Mouse (Mus musculus): ENCODE results near the gene Klhdc2. TPM values are rescaled to one million over a fixed set of nuclear protein-coding genes. Genes with fewer than 3 reads are reported as not detected.

Gene Klhdc2
- polyA plus RNA-seq, 1 experiment from 2014 or later: 122 TPM

- Histone ChIP-seq H3K4me1 (peaks cover 13% of the 10 kb centered on the region), H3K9me3 (replicated peaks) (no peaks in the 10 kb centered on the region), H3K4me2 (no peak overlapping the region), H3K27me3 (replicated peaks) (no peaks in the 10 kb centered on the region), H3K4me3 (no peak overlapping the region), H3K9ac (no peak overlapping the region), H3K36me3 (peaks cover 91% of the 10 kb centered on the region), H3K27ac (no peak overlapping the region)
- WGBS (ENCODE audit: insufficient replicate concordance): 58% methylated on average over 2 of the region's 2 CpGs
- ATAC-seq: no peak
Measured at GRCm38 (mm10) chr12:69304051-69304450, 7.6 kb downstream of the Klhdc2 start.

GRCm38 (mm10) chr12:69306333-69306732, 9.9 kb downstream of the Klhdc2 start:
- peaks cover 98% of the 10 kb centered on the region for H3K36me3 ChIP-seq
- no peaks in the 10 kb centered on the region for H3K9me3 ChIP-seq (replicated peaks)
- ATAC-seq: no peak
- H3K27ac ChIP-seq: no peak overlapping the region
- no peaks in the 10 kb centered on the region for H3K4me1 ChIP-seq
- no peak overlapping the region for H3K4me3 ChIP-seq
- H3K27me3 ChIP-seq (replicated peaks): no peaks in the 10 kb centered on the region
- WGBS (ENCODE audit: insufficient replicate concordance): 94% methylated on average over 7 of the region's 7 CpGs
- no peak overlapping the region for H3K4me2 ChIP-seq
- no peak overlapping the region for H3K9ac ChIP-seq

- no peak for ATAC-seq
- no peak overlapping the region for H3K4me2 ChIP-seq
- H3K27me3 ChIP-seq (replicated peaks): no peaks in the 10 kb centered on the region
- no peaks in the 10 kb centered on the region for H3K9me3 ChIP-seq (replicated peaks)
- H3K4me1 ChIP-seq: no peaks in the 10 kb centered on the region
- WGBS (ENCODE audit: insufficient replicate concordance): 94% methylated on average over 4 of the region's 4 CpGs
- H3K4me3 ChIP-seq: no peak overlapping the region
- H3K9ac ChIP-seq: no peak overlapping the region
- H3K27ac ChIP-seq: no peak overlapping the region
- peaks cover 94% of the 10 kb centered on the region for H3K36me3 ChIP-seq
Measured at GRCm38 (mm10) chr12:69309659-69310058, 13.2 kb downstream of the Klhdc2 start.

- ATAC-seq: no peak
- H3K27ac ChIP-seq: no peak overlapping the region
- no peak overlapping the region for H3K4me3 ChIP-seq
- H3K36me3 ChIP-seq: peaks cover 85% of the 10 kb centered on the region
- H3K27me3 ChIP-seq (replicated peaks): no peaks in the 10 kb centered on the region
- no peaks in the 10 kb centered on the region for H3K9me3 ChIP-seq (replicated peaks)
- no peak overlapping the region for H3K4me2 ChIP-seq
- no peaks in the 10 kb centered on the region for H3K4me1 ChIP-seq
- no peak overlapping the region for H3K9ac ChIP-seq
Measured at GRCm38 (mm10) chr12:69318431-69318830, 21.9 kb downstream of the Klhdc2 start.

GRCm38 (mm10) chr12:69331187-69331586, 34.7 kb downstream of the Klhdc2 start:
- peaks cover 88% of the 10 kb centered on the region for H3K36me3 ChIP-seq
- H3K4me2 ChIP-seq: no peak overlapping the region
- no peak overlapping the region for H3K4me3 ChIP-seq
- no peak overlapping the region for H3K27ac ChIP-seq
- ATAC-seq: no peak
- H3K4me1 ChIP-seq: no peaks in the 10 kb centered on the region
- 84% methylated on average over 3 of the region's 3 CpGs for WGBS (ENCODE audit: insufficient replicate concordance)
- H3K27me3 ChIP-seq (replicated peaks): no peaks in the 10 kb centered on the region
- no peaks in the 10 kb centered on the region for H3K9me3 ChIP-seq (replicated peaks)
- H3K9ac ChIP-seq: no peak overlapping the region

GRCm38 (mm10) chr12:69332147-69332546, 35.7 kb downstream of the Klhdc2 start:
- H3K9me3 ChIP-seq (replicated peaks): no peaks in the 10 kb centered on the region
- peaks cover 88% of the 10 kb centered on the region for H3K36me3 ChIP-seq
- WGBS (ENCODE audit: insufficient replicate concordance): 53% methylated on average over 1 of the region's 1 CpGs
- H3K4me3 ChIP-seq: no peak overlapping the region
- no peaks in the 10 kb centered on the region for H3K27me3 ChIP-seq (replicated peaks)
- no peak overlapping the region for H3K4me2 ChIP-seq
- no peak overlapping the region for H3K9ac ChIP-seq
- ATAC-seq: no peak
- H3K27ac ChIP-seq: peak overlapping the region; percentile 10; the same call in 1 of the 2 replicates
- H3K4me1 ChIP-seq: no peaks in the 10 kb centered on the region

- Histone ChIP-seq H3K9ac (no peak overlapping the region), H3K4me2 (no peak overlapping the region), H3K9me3 (replicated peaks) (no peaks in the 10 kb centered on the region), H3K27me3 (replicated peaks) (no peaks in the 10 kb centered on the region), H3K36me3 (peaks cover 87% of the 10 kb centered on the region), H3K27ac (no peak overlapping the region), H3K4me3 (no peak overlapping the region), H3K4me1 (no peaks in the 10 kb centered on the region)
- ATAC-seq: no peak
- 77% methylated on average over 2 of the region's 2 CpGs for WGBS (ENCODE audit: insufficient replicate concordance)
Measured at GRCm38 (mm10) chr12:69333547-69333946, 37.1 kb downstream of the Klhdc2 start.

GRCm38 (mm10) chr12:69349928-69350327, 53.4 kb downstream of the Klhdc2 start:
- no peak for ATAC-seq
- no peaks in the 10 kb centered on the region for H3K27me3 ChIP-seq (replicated peaks)
- H3K9ac ChIP-seq: no peak overlapping the region
- peaks cover 85% of the 10 kb centered on the region for H3K36me3 ChIP-seq
- no peak overlapping the region for H3K4me2 ChIP-seq
- no peaks in the 10 kb centered on the region for H3K9me3 ChIP-seq (replicated peaks)
- H3K27ac ChIP-seq: no peak overlapping the region
- 71% methylated on average over 2 of the region's 2 CpGs for WGBS (ENCODE audit: insufficient replicate concordance)
- H3K4me3 ChIP-seq: no peak overlapping the region
- no peaks in the 10 kb centered on the region; the same call in 1 of the 2 replicates for H3K4me1 ChIP-seq

GRCm38 (mm10) chr12:69351685-69352084, 55.2 kb downstream of the Klhdc2 start:
- H3K4me1 ChIP-seq: peaks cover 9% of the 10 kb centered on the region
- H3K27ac ChIP-seq: no peak overlapping the region
- H3K27me3 ChIP-seq (replicated peaks): no peaks in the 10 kb centered on the region
- no peak overlapping the region for H3K4me2 ChIP-seq
- H3K9me3 ChIP-seq (replicated peaks): no peaks in the 10 kb centered on the region
- 76% methylated on average over 1 of the region's 1 CpGs for WGBS (ENCODE audit: insufficient replicate concordance)
- ATAC-seq: no peak
- peaks cover 78% of the 10 kb centered on the region for H3K36me3 ChIP-seq
- no peak overlapping the region for H3K4me3 ChIP-seq
- no peak overlapping the region for H3K9ac ChIP-seq

GRCm38 (mm10) chr12:69356546-69357299, 60.2 kb downstream of the Klhdc2 start, which contains the start of gene Nemf:
Gene Nemf, minus strand, starts transcription at chr12:69357165.
- 1% methylated on average over 43 of the region's 50 CpGs for WGBS (ENCODE audit: insufficient replicate concordance)
- ATAC-seq: peak; percentile 48

GRCm38 (mm10) chr12:69357300-69357646, 60.8 kb downstream of the Klhdc2 start:
- H3K4me2 ChIP-seq: peak overlapping the region; percentile 71
- no peaks in the 10 kb centered on the region for H3K9me3 ChIP-seq (replicated peaks)
- H3K27me3 ChIP-seq (replicated peaks): no peaks in the 10 kb centered on the region
- H3K9ac ChIP-seq: peak overlapping the region; percentile 87
- peaks cover 19% of the 10 kb centered on the region for H3K4me1 ChIP-seq
- 6% methylated on average over 13 of the region's 13 CpGs for WGBS (ENCODE audit: insufficient replicate concordance)
- H3K4me3 ChIP-seq: peak overlapping the region; percentile 86
- ATAC-seq: no peak
- peaks cover 28% of the 10 kb centered on the region for H3K36me3 ChIP-seq
- peak overlapping the region; percentile 94 for H3K27ac ChIP-seq

More at GRCm38 (mm10) chr12:69356546-69357299, 60.2 kb downstream of the Klhdc2 start, which contains the start of gene Nemf:
- Histone ChIP-seq H3K4me1 (peaks cover 14% of the 10 kb centered on the region), H3K27ac (peak within 1 kb of the TSS; percentile 94), H3K4me2 (peak within 1 kb of the TSS; percentile 71), H3K27me3 (replicated peaks) (no peaks in the 10 kb centered on the region), H3K9me3 (replicated peaks) (no peaks in the 10 kb centered on the region), H3K4me3 (peak within 1 kb of the TSS; percentile 86), H3K9ac (peak within 1 kb of the TSS; percentile 87), H3K36me3 (peaks cover 33% of the 10 kb centered on the region)

Data from liver, embryonic 12.5 days (tissue).